Mouse (Mus musculus) hindbrain, embryonic 10.5 days (tissue): Measurements from ENCODE around the gene Zfp536. TPM values are rescaled to one million over a fixed set of nuclear protein-coding genes. Genes with fewer than 3 reads are reported as not detected.

Source experiments
- DNase-seq: peaks from one replicate; pipeline ENCODE4 v3.0.0-alpha.2; 2017; ENCODE audit warnings: low spot score
- H3K27ac ChIP-seq: fragments of 300-500 bp; sonication (generic); 2 replicates; pipeline ENCODE4 v1.5.1; 2016; ENCODE audit warnings: mild to moderate bottlenecking, moderate library complexity
- H3K27me3 ChIP-seq: fragments of 300-500 bp; sonication (generic); 2 replicates; pipeline ENCODE4 v1.6.1; 2016; ENCODE audit warnings: mild to moderate bottlenecking; ENCODE audit not compliant: poor library complexity, insufficient read depth, severe bottlenecking
- H3K36me3 ChIP-seq: fragments of 300-500 bp; sonication (generic); 2 replicates; pipeline ENCODE4 v1.6.1; 2016; ENCODE audit warnings: mild to moderate bottlenecking, moderate library complexity
- H3K4me1 ChIP-seq: fragments of 300-500 bp; sonication (generic); replicated peaks from 2 replicates; pipeline ENCODE4 v1.6.1; 2016; ENCODE audit warnings: mild to moderate bottlenecking
- H3K4me3 ChIP-seq: fragments of 300-500 bp; sonication (generic); 2 replicates; pipeline ENCODE4 v1.5.1; 2016; ENCODE audit warnings: mild to moderate bottlenecking, moderate library complexity
- H3K9me3 ChIP-seq: fragments of 300-500 bp; sonication (generic); 2 replicates; pipeline ENCODE4 v1.6.1; 2016; ENCODE audit warnings: mild to moderate bottlenecking, moderate library complexity
- WGBS: fragments of 180-500 bp; shearing (Covaris S2); methylation state at CpG from one replicate; pipeline ENCODE4 v1.1.7; 2016; 5-methylcytosine and 5-hydroxymethylcytosine counted together
- polyA plus RNA-seq: library from polyadenylated mRNA; unstranded; fragments of >200 nt; fragmentation: Nextera tagmentation; extraction: Ambion mirVana; gene quantifications from 2 replicates; pipeline ENCODE4 v1.2.1, GENCODE M21; 2016

Zfp536 gene
- polyA plus RNA-seq, 1 experiment from 2014 or later, result 40.7 TPM

DNA sequence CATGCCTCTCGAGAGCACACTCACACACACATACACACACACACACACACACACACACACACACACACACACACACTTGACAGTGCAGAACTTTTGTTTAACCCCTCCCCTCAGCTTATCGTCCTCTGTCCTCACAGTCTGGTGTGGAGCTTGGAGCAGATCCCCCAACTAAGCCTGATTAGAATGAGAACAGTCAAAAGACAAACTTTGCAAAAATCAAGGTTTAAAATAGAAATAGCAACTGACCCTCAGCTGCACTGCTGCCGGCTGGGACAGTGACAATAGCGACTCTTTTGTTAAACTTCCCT is 37.1 kb downstream of the Zfp536 start:
- WGBS, result 22% methylated on average over 4 of the region's 4 CpGs
- Histone ChIP-seq H3K36me3 (peaks cover 16% of the 10 kb centered on the region), H3K4me3 (no peak overlapping the region), H3K4me1 (peaks cover 81% of the 10 kb centered on the region), H3K9me3 (peaks cover 4% of the 10 kb centered on the region; the same call in 1 of the 2 replicates), H3K27ac (peak overlapping the region; percentile 66), H3K27me3 (peaks cover 3% of the 10 kb centered on the region)
- no peak for DNase-seq

DNA sequence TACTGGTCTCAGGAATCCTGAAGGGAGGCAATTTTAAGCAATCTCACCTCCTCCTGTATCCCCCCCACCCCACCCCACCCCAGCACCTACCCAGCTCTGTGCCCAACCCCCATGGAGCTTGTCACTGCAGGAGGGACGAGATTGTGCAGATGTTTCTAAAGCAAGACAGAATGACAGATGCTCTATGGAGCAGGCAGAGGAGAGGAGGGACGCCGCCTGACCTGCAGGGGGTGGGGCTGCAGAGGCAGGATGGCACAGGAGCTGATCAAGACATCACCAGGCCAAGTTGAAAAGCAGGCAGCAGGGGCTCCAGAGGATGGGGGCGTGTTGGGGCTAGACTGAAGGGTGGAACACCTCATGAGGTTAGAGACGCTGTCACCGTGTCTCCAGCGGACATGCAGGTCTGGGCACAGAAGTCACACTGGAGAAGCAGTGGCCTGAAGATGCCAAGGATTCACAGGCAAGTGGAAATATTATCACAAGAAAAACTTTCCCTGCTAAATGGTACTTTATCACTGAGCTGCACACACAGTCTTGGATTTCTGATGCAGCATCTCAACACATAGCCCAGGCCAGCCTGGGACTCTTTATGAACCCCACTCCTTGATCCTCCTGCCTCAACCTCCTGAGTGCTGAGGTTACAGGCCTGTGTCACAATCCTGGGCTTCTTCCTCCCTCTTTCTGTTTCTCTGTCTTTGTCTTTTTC is 37.6 kb downstream of the Zfp536 start:
- DNase-seq, result no peak

DNA sequence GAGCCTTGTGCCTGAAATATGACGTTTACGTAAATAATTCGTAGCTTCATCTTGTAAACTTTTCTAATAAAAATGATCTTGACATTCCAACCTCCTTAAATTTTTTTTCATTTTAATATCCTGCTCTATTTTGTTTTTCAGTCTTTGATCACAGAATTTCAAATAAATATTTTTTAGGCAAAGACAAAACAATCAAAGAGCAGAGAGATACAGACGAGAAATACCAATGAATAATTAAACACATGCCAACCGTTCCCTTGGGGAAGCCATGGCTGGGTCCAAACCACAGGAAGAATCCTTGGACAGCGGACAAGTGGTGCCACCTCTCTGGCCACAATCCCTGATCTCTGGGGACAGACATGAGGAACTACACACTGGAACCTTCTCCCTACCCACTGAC is 38.3 kb downstream of the Zfp536 start:
- Histone ChIP-seq H3K27me3 (peaks cover 3% of the 10 kb centered on the region), H3K36me3 (peaks cover 4% of the 10 kb centered on the region; the same call in 1 of the 2 replicates), H3K4me3 (no peak overlapping the region), H3K4me1 (peaks cover 70% of the 10 kb centered on the region), H3K27ac (peak overlapping the region; percentile 66), H3K9me3 (no peaks in the 10 kb centered on the region)
- WGBS, result 73% methylated on average over 6 of the region's 6 CpGs
- no peak for DNase-seq

More for the DNA sequence above, 37.6 kb downstream of the Zfp536 start:
- peaks cover 76% of the 10 kb centered on the region for H3K4me1 ChIP-seq
- H3K9me3 ChIP-seq, result peaks cover 4% of the 10 kb centered on the region; the same call in 1 of the 2 replicates
- H3K4me3 ChIP-seq, result no peak overlapping the region
- H3K27ac ChIP-seq, result peak overlapping the region; percentile 66
- H3K36me3 ChIP-seq, result peaks cover 11% of the 10 kb centered on the region
- peaks cover 3% of the 10 kb centered on the region for H3K27me3 ChIP-seq
- WGBS, result 33% methylated on average over 7 of the region's 7 CpGs

DNA sequence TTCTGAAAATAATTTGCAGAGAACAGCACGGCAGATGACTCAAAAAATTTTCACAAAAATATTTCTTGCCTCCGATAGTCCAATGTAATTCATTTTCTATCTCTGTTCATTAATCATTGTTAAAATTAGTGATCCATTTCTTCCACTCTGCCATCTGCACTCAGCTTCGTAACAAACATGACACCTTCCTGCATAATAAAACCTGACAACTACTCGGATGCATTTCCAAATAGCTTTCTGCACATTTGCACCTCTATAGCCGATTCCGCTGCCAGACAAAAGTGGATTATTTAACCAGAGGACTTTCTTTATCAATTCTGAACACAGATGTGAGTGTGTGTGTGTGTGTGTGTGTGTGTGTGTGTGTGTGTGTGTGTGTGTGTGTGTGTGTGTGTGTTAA is 38.9 kb downstream of the Zfp536 start:
- H3K36me3 ChIP-seq, result no peaks in the 10 kb centered on the region
- no peak overlapping the region for H3K4me3 ChIP-seq
- 72% methylated on average over 6 of the region's 6 CpGs for WGBS
- peaks cover 70% of the 10 kb centered on the region for H3K4me1 ChIP-seq
- no peak overlapping the region for H3K27ac ChIP-seq
- DNase-seq, result no peak
- peaks cover 3% of the 10 kb centered on the region for H3K27me3 ChIP-seq
- H3K9me3 ChIP-seq, result no peaks in the 10 kb centered on the region

DNA sequence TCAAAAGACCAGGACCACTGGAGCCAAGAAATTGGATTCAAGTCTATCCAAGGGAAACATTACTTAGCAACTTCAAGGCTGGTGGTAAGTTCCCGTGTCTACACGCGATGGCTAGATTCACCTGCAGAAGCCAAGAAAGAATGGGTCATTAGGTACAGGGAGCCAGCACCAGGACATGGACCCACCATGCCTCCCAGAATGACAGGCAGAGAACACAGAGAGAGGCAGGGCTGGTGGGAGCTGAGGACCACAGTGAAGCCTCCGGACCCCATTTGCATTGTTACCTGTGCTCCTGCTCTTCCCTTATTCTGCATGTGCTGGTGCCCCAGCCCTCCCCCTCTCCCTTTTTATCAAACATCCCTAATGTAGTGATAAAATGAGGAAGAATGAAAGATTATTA is 39.4 kb downstream of the Zfp536 start:
- H3K36me3 ChIP-seq, result no peaks in the 10 kb centered on the region
- no peaks in the 10 kb centered on the region for H3K9me3 ChIP-seq
- peaks cover 65% of the 10 kb centered on the region for H3K4me1 ChIP-seq
- no peak overlapping the region for H3K27ac ChIP-seq
- H3K27me3 ChIP-seq, result peaks cover 2% of the 10 kb centered on the region
- no peak for DNase-seq
- 96% methylated on average over 4 of the region's 4 CpGs for WGBS
- H3K4me3 ChIP-seq, result no peak overlapping the region

DNA sequence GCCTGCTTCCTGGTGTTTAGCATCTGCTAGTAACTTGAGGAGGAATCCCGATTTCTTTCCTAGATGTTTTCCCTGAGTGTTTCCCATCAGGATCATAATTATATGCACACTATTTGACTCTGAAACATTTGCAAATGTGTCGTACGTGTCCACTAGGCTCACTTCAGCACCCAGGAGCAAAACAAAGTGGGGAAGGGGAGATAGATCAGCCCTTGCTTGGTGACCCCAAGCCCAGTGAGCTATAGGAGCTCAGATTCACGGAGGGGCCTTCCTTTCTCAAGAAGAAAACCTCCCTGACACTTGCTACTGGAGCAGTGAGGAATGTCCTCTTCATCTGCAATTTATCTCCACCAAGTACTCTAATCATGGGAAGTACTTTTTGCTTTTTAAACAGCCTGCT is 40.7 kb downstream of the Zfp536 start:
- Histone ChIP-seq H3K4me3 (no peak overlapping the region), H3K27me3 (no peaks in the 10 kb centered on the region), H3K4me1 (peaks cover 52% of the 10 kb centered on the region), H3K36me3 (no peaks in the 10 kb centered on the region), H3K9me3 (no peaks in the 10 kb centered on the region), H3K27ac (no peak overlapping the region)
- 75% methylated on average over 4 of the region's 4 CpGs for WGBS
- no peak for DNase-seq

DNA sequence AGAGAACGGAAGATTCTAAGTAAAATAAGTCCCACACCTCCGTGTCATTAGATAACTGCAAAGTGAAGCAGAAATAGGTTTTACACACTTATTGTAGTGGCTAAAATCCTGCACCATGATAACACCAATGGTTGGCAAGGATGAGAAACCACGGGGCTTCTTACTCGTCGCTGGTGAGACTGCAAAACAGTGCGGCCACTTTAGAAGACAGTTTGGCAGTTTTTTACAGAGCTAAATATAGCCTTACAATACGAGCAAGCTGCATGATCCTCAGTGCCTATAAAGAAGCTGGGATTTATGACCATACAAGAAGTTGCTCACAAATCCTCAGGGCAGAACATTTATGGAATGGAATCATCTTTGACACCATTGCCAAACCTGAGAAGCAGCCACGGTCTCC is 45.7 kb downstream of the Zfp536 start:
- H3K27ac ChIP-seq, result no peak overlapping the region
- no peaks in the 10 kb centered on the region for H3K27me3 ChIP-seq
- 85% methylated on average over 8 of the region's 8 CpGs for WGBS
- no peaks in the 10 kb centered on the region for H3K9me3 ChIP-seq
- peaks cover 24% of the 10 kb centered on the region for H3K4me1 ChIP-seq
- no peak overlapping the region for H3K4me3 ChIP-seq
- no peak for DNase-seq
- no peaks in the 10 kb centered on the region for H3K36me3 ChIP-seq

DNA sequence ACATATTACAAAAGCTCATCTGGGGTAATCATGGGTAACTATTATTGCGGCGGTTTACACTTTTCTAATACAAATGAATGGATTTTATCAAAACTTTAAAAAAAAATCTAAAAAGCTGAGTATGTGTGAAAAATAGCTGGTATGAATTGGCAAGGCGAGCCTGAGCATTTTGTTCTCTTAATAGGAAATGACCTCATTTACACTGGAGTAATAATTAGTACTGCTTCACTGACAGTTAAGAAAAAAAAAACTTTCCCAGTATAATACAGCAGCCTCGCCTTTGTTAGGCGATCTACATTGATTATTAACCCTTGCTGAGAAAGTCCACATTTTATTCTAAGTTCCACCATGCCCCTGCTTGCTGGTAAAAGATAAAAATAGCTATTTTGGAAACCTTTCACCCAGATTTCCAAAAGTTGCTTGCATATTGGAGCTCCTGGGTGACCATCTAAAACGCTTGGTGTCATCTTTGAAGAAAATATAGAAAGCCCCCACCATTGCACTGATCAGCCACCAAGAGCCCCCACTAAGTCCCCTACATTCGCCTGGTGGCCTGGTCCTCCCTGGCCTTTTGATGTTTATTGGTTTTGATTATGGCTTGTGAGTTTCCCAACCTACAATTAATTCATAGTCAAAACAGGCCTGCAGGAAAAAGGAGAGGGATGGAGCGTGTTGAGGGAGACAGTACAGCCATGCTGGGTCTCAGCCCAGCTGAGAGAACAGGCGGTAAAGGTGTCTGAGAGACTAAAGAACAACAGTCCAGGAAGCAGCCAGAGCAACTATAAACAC is 49.2 kb downstream of the Zfp536 start:
- 71% methylated on average over 9 of the region's 9 CpGs for WGBS
- Histone ChIP-seq H3K4me1 (peaks cover 32% of the 10 kb centered on the region), H3K27me3 (no peaks in the 10 kb centered on the region)

DNA sequence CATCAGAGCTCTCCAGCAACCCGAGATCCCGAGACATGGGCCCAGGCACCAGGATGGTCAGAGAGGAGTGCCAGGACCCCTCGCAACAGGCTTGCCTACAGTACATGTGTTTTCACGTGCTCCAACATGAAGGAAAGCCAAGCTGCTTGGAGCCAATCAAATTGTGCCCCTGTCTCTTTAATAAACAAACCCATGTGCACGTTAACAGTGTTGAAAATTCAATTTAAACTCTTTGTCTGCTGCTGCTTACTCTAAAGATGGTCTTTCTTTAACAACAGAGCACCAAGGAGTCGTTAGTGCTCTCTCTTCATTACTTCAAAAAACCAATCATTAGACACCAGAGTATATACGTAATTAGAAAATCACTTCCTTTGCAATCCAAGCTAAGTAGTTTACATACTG is 50.2 kb downstream of the Zfp536 start:
- Histone ChIP-seq H3K4me3 (no peak overlapping the region), H3K27ac (no peak overlapping the region), H3K4me1 (peaks cover 41% of the 10 kb centered on the region), H3K9me3 (no peaks in the 10 kb centered on the region), H3K36me3 (no peaks in the 10 kb centered on the region), H3K27me3 (no peaks in the 10 kb centered on the region)
- WGBS, result 77% methylated on average over 7 of the region's 7 CpGs
- no peak for DNase-seq

More for the DNA sequence above, 49.2 kb downstream of the Zfp536 start:
- Histone ChIP-seq H3K4me3 (no peak overlapping the region), H3K36me3 (no peaks in the 10 kb centered on the region), H3K27ac (peak overlapping the region; percentile 40; the same call in 1 of the 2 replicates), H3K9me3 (no peaks in the 10 kb centered on the region)
- DNase-seq, result no peak

DNA sequence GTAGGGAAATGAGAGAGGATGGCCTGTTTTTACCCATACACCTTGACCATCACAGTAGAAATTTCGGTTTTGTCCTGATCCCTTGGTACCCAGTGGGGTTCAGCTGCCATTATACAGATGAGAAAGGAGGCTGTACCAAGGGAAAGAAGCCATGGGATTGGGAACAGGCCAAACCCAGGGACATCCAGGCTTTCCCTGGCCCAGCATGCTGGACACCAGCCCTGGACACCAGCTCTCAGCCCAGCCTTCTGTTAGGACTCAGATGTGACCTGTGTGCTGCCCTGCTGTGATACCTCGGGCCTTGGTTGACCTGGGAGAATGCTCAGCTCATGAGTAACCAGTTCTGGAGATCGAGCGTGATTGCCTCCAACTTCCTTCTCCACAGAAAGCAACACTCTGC is 51.8 kb downstream of the Zfp536 start:
- WGBS, result 87% methylated on average over 4 of the region's 4 CpGs
- DNase-seq, result no peak
- no peaks in the 10 kb centered on the region for H3K9me3 ChIP-seq
- H3K36me3 ChIP-seq, result no peaks in the 10 kb centered on the region
- no peaks in the 10 kb centered on the region for H3K27me3 ChIP-seq
- no peak overlapping the region for H3K4me3 ChIP-seq
- peaks cover 46% of the 10 kb centered on the region for H3K4me1 ChIP-seq
- no peak overlapping the region for H3K27ac ChIP-seq

DNA sequence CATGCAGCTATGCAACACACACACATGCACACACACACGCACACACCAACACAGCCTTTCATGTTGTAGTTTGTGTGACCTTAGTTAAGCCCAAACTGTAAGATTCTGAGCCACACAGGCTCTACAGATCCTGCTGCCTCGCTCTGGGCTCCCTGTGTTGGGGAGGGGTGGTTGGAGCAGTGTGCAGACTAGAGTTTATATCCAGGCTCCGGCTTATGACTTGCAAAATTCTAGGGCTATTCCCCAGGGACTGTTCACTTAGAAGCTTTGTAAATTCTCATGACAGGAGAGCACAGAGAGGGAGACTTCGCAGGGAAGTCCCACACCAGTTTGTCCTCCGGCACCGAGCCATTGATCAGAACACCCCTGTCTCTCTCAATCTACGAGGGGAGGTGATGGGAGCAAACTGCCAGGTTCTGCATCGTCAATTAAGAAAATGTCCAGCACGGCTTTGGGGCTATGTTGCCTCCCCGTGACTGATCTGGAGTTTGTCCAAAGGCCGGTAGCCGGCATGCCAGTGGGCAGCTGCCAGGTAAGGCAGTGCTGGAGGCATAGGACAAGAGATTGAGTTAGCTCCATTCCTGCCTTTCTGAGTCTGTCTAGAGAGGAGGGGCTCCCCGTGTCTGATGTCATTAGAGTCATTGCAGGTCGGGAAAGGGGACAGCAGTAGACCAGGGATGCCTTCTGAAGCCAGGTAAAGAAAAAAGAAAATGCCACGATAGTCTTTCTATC is 54.6 kb downstream of the Zfp536 start:
- Histone ChIP-seq H3K27me3 (no peaks in the 10 kb centered on the region), H3K36me3 (no peaks in the 10 kb centered on the region; the same call in 1 of the 2 replicates), H3K4me3 (no peak overlapping the region), H3K4me1 (peaks cover 36% of the 10 kb centered on the region), H3K9me3 (no peaks in the 10 kb centered on the region), H3K27ac (no peak overlapping the region)
- no peak for DNase-seq
- 79% methylated on average over 15 of the region's 15 CpGs for WGBS

DNA sequence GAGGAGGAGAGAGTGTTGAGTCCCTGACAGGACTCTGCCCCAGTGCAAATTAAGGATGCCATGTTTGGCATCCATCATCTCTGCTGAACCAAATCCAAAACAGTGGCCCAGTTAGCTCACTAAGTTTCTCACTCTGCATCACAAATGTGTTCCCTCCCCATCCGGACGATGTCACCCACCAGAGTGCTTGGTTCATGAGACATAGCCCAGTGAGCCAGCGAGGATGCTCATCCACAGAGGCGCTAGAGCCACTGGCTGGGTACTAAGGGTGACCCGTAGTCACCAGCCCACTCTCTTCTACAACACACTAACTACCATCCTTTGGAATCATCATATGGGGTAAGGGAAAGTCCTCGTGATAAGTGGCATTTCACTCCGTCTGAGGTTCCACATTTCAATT is 56.4 kb downstream of the Zfp536 start:
- H3K36me3 ChIP-seq, result peaks cover 3% of the 10 kb centered on the region; the same call in 1 of the 2 replicates
- H3K4me1 ChIP-seq, result peaks cover 28% of the 10 kb centered on the region
- no peak overlapping the region for H3K27ac ChIP-seq
- DNase-seq, result no peak
- no peak overlapping the region for H3K4me3 ChIP-seq
- H3K27me3 ChIP-seq, result no peaks in the 10 kb centered on the region
- 90% methylated on average over 7 of the region's 7 CpGs for WGBS
- no peaks in the 10 kb centered on the region for H3K9me3 ChIP-seq

DNA sequence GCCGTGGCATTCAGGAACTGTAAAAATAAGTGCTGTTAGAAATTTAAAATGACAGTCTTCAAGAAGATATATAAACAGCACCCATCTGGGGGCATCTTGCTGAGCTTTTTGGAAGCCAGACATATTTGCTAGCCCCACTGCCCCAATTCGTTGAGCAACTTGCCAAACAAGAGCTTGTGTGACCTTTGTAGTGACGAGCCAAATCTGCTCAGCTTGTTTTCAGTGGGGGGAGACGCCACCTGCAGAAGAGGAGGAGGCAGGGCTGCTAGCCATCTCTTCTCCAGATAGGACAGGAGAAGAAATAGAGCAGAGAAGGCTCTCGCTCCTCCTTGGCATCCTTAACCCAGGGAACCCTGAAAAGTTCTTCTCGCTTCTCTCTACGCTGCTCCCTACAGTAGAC is 56.8 kb downstream of the Zfp536 start:
- Histone ChIP-seq H3K9me3 (no peaks in the 10 kb centered on the region), H3K4me1 (peaks cover 28% of the 10 kb centered on the region), H3K36me3 (peaks cover 3% of the 10 kb centered on the region; the same call in 1 of the 2 replicates), H3K4me3 (no peak overlapping the region), H3K27ac (no peak overlapping the region), H3K27me3 (no peaks in the 10 kb centered on the region)
- 80% methylated on average over 7 of the region's 7 CpGs for WGBS
- DNase-seq, result no peak
